Mouse (Mus musculus): ENCODE measurements around the gene Nsmce3. TPM values are rescaled to one million over a fixed set of nuclear protein-coding genes. Genes with fewer than 3 reads are reported as not detected.

Nsmce3 gene
- polyA plus RNA-seq (2014; fragmentation: Illumina TruSeq; extraction: RNeasy Lipid Tissue Mini Kit (QIAGEN cat#74804); ENCODE audit: low replicate concordance) = 3.6 TPM

GRCm38 (mm10) chr7:64872743-64873241 is at the start of gene Nsmce3:
TSS of gene Nsmce3 (minus strand) at chr7:64872997.

